Mouse (Mus musculus): Measurements from ENCODE around the gene E2f3. TPM values are rescaled to one million over a fixed set of nuclear protein-coding genes. Genes with fewer than 3 reads are reported as not detected.

Gene E2f3
- total and polyA plus RNA-seq, 2 experiments from 2014 or later: 3.5 to 12.4 TPM

DNA sequence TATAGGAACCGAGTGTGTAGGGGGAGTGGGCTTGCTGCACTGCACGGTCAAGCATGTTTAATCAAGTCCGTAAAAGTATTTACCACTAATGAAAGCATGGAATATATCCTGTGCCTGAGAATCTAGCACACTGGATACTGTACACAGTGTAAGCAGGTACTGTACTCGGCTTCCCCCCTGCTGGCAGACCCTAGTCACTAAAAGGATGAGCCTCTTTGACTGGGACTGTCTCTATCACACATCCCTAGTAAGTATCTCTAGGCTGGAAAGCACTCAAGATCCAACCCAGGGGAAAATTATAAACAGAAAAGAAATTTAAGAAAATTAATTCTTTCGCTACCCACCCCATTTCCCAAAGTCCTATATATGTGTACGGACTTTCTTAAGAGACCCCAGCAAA lies 2.8 kb downstream of the E2f3 start:
- Histone ChIP-seq H3K36me3 (ENCODE audit: insufficient read depth, low read length) (no peaks in the 10 kb centered on the region), H3K9ac (replicated peaks; ENCODE audit: low read length) (peak overlapping the region; percentile 94), H3K4me2 (ENCODE audit: low read depth, low read length) (peak overlapping the region; percentile 100), H3K9me3 (ENCODE audit: low read length) (no peaks in the 10 kb centered on the region), H3K4me3 (ENCODE audit: low read length) (peak overlapping the region; percentile 94), H3K4me1 (ENCODE audit: insufficient read depth, low read length) (no peaks in the 10 kb centered on the region), H3K27ac (peak overlapping the region; percentile 94; the same call in 1 of the 2 replicates), H3K27me3 (ENCODE audit: insufficient read depth, low read length) (no peaks in the 10 kb centered on the region)
- WGBS: 22% methylated on average over 6 of the region's 6 CpGs
- TF ChIP-seq CTCF (IDR thresholded peaks at IDR 0.05; ENCODE audit: low read depth): peak; percentile 56
- peak; percentile 72 for DNase-seq (ENCODE audit: low spot score)
- no peak for ATAC-seq

DNA sequence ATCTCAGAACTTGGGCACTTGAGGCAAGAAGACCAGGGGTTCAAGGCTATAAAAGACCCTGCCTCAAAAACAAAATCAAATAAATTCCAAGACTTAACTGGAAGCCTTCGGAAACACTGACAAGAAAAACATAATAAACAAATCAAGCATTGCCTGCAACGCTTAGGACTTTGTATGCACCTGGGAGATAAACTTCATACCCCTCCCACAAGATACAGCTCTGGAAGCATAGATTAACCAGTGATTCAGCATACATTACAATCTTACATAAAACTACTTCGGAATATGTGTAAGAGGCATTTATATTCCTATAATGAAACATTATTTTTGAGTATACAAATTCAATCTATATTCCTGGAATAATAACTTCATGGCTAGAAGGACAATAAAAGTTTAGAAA lies 3.5 kb downstream of the E2f3 start:
- no peak overlapping the region for H3K4me3 ChIP-seq (ENCODE audit: low read length)
- H3K27me3 ChIP-seq (ENCODE audit: insufficient read depth, low read length): no peaks in the 10 kb centered on the region
- DNase-seq (ENCODE audit: low spot score): no peak
- peak overlapping the region; percentile 100; the same call in 1 of the 2 replicates for H3K4me2 ChIP-seq (ENCODE audit: low read depth, low read length)
- TF ChIP-seq CTCF (IDR thresholded peaks at IDR 0.05; ENCODE audit: low read depth): no peak
- 71% methylated on average over 3 of the region's 3 CpGs for WGBS
- H3K9me3 ChIP-seq (ENCODE audit: low read length): no peaks in the 10 kb centered on the region
- no peak overlapping the region for H3K27ac ChIP-seq
- no peak overlapping the region for H3K9ac ChIP-seq (replicated peaks; ENCODE audit: low read length)
- no peaks in the 10 kb centered on the region for H3K4me1 ChIP-seq (ENCODE audit: insufficient read depth, low read length)
- no peak for ATAC-seq
- H3K36me3 ChIP-seq (ENCODE audit: insufficient read depth, low read length): no peaks in the 10 kb centered on the region

DNA sequence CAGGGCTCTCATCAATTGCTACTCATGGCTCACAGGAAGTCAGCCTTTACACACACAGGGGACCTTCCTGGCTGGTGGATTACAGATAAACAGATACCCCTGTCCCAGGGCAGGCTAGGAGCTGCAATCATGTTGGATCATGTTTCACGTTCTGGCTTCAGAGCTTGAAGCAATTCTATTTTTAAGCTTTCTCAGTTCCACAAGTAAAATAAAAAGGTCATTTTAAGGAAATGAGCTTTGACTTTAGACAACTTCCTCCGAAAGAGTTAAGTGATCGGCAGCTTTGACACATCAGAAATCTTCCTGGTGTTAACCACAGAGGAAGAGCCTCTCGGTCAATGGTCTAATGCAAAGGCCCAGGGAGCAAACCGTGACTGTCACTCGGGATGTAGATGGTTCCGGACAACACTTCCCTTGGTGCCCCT lies 6.7 kb downstream of the E2f3 start:
- no peak overlapping the region for H3K4me3 ChIP-seq (ENCODE audit: low read length)
- TF ChIP-seq CTCF (IDR thresholded peaks at IDR 0.05; ENCODE audit: low read depth): no peak
- no peaks in the 10 kb centered on the region for H3K27me3 ChIP-seq (ENCODE audit: insufficient read depth, low read length)
- no peaks in the 10 kb centered on the region for H3K4me1 ChIP-seq (ENCODE audit: insufficient read depth, low read length)
- WGBS: 84% methylated on average over 7 of the region's 7 CpGs
- H3K27ac ChIP-seq: no peak overlapping the region
- H3K36me3 ChIP-seq (ENCODE audit: insufficient read depth, low read length): no peaks in the 10 kb centered on the region
- DNase-seq (ENCODE audit: low spot score): no peak
- H3K9me3 ChIP-seq (ENCODE audit: low read length): no peaks in the 10 kb centered on the region
- H3K9ac ChIP-seq (replicated peaks; ENCODE audit: low read length): no peak overlapping the region
- ATAC-seq: no peak
- H3K4me2 ChIP-seq (ENCODE audit: low read depth, low read length): no peak overlapping the region

DNA sequence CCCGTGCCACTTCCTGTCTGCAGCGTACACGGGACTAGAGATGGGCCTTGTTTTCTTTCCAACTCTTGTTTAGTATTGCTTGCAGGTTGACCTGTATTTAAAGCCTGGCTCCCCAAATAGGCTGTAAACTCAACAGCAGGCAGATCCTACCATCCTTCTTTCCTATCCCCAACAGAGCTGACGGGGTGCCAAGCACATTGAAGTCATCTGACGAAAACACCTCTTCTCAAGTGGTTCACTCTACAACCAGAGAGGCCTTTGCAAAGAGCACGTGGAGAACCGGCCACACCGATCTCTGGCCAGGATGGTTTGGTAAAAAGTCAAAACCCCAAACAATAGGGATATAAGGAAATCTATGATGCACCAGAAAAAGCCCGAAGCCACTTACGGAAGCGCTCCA lies 8.5 kb downstream of the E2f3 start:
- Histone ChIP-seq H3K4me1 (ENCODE audit: insufficient read depth, low read length) (no peaks in the 10 kb centered on the region), H3K36me3 (ENCODE audit: insufficient read depth, low read length) (no peaks in the 10 kb centered on the region), H3K27ac (no peak overlapping the region), H3K4me2 (ENCODE audit: low read depth, low read length) (no peak overlapping the region), H3K4me3 (ENCODE audit: low read length) (no peak overlapping the region), H3K9me3 (ENCODE audit: low read length) (no peaks in the 10 kb centered on the region), H3K27me3 (ENCODE audit: insufficient read depth, low read length) (no peaks in the 10 kb centered on the region), H3K9ac (replicated peaks; ENCODE audit: low read length) (no peak overlapping the region)
- ATAC-seq (no peak), DNase-seq (ENCODE audit: low spot score) (no peak)
- WGBS: 93% methylated on average over 11 of the region's 11 CpGs
- TF ChIP-seq CTCF (IDR thresholded peaks at IDR 0.05; ENCODE audit: low read depth): no peak

DNA sequence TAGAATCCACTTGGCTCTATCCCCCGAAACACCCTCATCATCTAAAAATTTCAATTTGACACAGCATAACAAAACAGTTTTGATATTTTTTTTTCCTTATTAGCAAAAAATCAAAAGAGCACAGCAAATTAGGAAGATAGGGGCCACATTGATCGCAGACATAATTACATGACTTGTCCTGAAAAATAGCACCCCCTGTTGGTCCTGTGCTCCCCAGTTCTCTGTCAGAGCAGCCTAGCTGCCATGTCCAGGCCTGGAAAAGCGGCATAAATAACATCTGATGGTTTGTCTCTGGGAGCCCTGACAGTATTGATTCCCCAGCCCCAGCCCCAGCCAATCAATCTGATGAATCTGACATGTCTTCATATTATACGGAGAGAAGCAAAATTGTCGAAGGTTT lies 11.8 kb downstream of the E2f3 start:
- TF ChIP-seq CTCF (IDR thresholded peaks at IDR 0.05; ENCODE audit: low read depth): no peak
- H3K9me3 ChIP-seq (ENCODE audit: low read length): no peaks in the 10 kb centered on the region
- WGBS: 87% methylated on average over 5 of the region's 5 CpGs
- ATAC-seq (no peak), DNase-seq (ENCODE audit: low spot score) (peak; percentile 12)
- no peaks in the 10 kb centered on the region for H3K36me3 ChIP-seq (ENCODE audit: insufficient read depth, low read length)
- H3K27ac ChIP-seq: no peak overlapping the region
- no peaks in the 10 kb centered on the region for H3K4me1 ChIP-seq (ENCODE audit: insufficient read depth, low read length)
- no peak overlapping the region for H3K4me2 ChIP-seq (ENCODE audit: low read depth, low read length)
- H3K4me3 ChIP-seq (ENCODE audit: low read length): no peak overlapping the region
- no peak overlapping the region for H3K9ac ChIP-seq (replicated peaks; ENCODE audit: low read length)
- no peaks in the 10 kb centered on the region for H3K27me3 ChIP-seq (ENCODE audit: insufficient read depth, low read length)

DNA sequence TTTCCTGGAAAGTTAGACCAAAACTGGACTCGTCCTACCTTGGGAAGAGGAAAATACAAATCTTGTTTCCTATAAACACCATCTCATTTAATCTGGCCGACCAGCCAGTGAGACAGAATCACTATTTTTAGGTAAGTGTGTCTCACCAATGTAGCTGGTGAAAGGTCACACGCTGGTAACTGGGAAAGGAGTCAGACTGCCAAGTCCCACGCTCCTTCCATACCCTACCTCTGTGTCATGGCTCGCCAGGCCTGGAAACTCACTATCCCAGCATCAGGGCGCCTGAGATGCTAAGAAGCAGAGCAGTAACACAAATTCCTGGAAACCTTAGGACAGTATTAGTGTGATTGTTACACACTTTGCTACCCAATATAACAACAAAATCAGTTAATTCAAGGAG lies 12.3 kb downstream of the E2f3 start:
- TF ChIP-seq CTCF (IDR thresholded peaks at IDR 0.05; ENCODE audit: low read depth): no peak
- DNase-seq (ENCODE audit: low spot score): no peak
- H3K9me3 ChIP-seq (ENCODE audit: low read length): no peaks in the 10 kb centered on the region
- no peak overlapping the region for H3K9ac ChIP-seq (replicated peaks; ENCODE audit: low read length)
- no peaks in the 10 kb centered on the region for H3K27me3 ChIP-seq (ENCODE audit: insufficient read depth, low read length)
- no peak for ATAC-seq
- H3K4me3 ChIP-seq (ENCODE audit: low read length): no peak overlapping the region
- no peaks in the 10 kb centered on the region for H3K4me1 ChIP-seq (ENCODE audit: insufficient read depth, low read length)
- no peak overlapping the region for H3K27ac ChIP-seq
- H3K4me2 ChIP-seq (ENCODE audit: low read depth, low read length): no peak overlapping the region
- H3K36me3 ChIP-seq (ENCODE audit: insufficient read depth, low read length): no peaks in the 10 kb centered on the region
- 95% methylated on average over 6 of the region's 6 CpGs for WGBS

DNA sequence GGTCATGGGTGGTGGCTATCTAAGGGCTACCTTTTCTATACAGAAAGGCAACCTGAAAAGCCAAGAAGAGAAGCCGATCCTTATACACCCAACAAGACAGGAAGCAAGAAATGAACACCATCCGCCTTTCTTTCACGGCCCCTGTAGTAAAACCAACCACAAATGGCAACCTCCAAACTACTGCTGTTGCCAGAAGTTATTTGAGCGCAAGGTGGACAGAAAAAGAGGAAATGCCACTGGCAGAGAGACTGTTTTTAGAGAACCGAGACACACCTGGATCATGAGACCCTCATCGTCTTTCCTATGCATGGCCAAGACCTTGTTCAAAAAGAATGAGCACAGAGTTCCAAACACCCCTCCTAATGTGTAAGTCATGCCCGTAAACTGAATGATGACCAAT lies 15.5 kb downstream of the E2f3 start:
- no peaks in the 10 kb centered on the region for H3K4me1 ChIP-seq (ENCODE audit: insufficient read depth, low read length)
- H3K9ac ChIP-seq (replicated peaks; ENCODE audit: low read length): no peak overlapping the region
- no peaks in the 10 kb centered on the region for H3K9me3 ChIP-seq (ENCODE audit: low read length)
- no peak overlapping the region for H3K27ac ChIP-seq
- no peaks in the 10 kb centered on the region for H3K27me3 ChIP-seq (ENCODE audit: insufficient read depth, low read length)
- no peak overlapping the region for H3K4me2 ChIP-seq (ENCODE audit: low read depth, low read length)
- H3K4me3 ChIP-seq (ENCODE audit: low read length): no peak overlapping the region
- no peak for ATAC-seq
- TF ChIP-seq CTCF (IDR thresholded peaks at IDR 0.05; ENCODE audit: low read depth): no peak
- no peak for DNase-seq (ENCODE audit: low spot score)
- WGBS: 97% methylated on average over 7 of the region's 7 CpGs
- H3K36me3 ChIP-seq (ENCODE audit: insufficient read depth, low read length): no peaks in the 10 kb centered on the region
